Mouse (Mus musculus): ENCODE measurements around the gene Aass.
"Not testable (repeated sequence)": the region's sequence is repeated elsewhere in the genome, so short reads cannot be mapped to it uniquely, and the experiment has no call there.

Aass gene

DNA sequence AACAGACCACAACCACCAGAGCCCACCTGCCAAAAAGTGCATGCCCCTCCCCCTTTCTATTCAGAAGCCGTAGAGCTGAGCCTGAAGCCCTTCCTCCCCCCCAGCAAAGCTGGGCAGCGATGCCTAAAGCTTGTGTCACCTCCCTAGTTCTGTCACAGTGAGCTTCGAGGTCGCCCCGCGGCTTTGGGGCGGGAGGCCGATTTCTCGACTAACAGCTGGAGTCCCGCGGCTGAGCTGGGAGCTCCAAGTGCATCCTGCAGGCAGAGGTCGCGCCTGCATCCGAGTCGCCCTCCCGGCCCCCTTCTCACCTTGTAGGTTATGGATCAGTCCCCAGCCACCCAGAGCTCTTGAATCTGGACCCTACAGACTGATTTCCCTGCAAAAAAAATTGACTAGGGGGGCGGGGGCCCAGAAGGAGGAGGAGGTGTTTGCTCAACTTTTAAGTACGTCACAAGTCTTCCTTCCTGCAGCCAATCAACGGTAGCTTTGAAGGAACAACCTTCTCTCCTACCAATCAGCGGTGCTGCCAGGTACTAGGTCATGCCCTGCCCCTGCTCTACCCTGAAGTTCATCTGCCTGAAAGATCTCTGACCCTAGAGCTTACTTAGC lies at the start of gene Aass:
TSS of gene Aass (minus strand) at position 414 of the 609 bp plus-strand sequence.
- no peak for DNase-seq (ENCODE audit: low read depth, low spot score)

DNA sequence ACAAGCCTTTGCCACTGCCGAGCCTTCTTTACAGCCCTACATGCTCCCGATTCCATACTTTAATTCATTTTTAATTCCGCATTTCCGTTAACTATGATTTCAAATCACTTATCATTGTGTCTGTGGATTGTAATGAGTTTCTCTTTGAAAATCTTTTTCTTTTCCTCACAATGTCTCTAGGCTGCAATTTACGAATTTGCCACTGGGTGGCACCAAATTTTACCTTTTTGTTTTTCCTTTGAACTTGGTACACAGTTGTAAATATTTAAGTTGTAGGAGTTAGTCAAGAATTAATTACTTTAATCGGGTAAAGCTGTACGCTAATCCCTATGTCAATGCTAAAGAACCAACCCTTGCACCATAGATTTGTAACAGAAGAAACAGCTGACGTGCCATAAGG lies 47.3 kb upstream of the Aass start:
- DNase-seq (ENCODE audit: low read depth, low spot score), result peak; percentile 11

DNA sequence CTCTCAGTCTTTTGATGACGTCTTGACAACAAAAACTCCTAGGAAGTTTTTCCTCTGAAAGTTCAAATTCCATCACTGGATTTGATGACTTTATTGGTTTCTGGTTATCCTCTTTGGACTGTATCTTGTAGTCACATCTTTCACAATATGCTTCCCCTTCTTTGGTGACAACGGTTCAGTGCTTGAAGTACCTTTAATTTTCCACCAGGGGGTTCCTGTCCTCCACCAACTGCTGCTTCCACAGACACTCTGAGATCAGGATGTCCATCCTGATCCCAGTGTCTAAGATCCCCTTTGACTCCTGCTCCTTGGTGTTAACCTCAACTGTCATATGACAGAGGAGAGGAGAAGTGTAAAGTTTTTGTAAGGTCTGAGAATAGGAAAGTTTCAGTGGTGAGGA lies 31.0 kb upstream of the Aass start:
- not testable (repeated sequence) for DNase-seq (ENCODE audit: low read depth, low spot score)

DNA sequence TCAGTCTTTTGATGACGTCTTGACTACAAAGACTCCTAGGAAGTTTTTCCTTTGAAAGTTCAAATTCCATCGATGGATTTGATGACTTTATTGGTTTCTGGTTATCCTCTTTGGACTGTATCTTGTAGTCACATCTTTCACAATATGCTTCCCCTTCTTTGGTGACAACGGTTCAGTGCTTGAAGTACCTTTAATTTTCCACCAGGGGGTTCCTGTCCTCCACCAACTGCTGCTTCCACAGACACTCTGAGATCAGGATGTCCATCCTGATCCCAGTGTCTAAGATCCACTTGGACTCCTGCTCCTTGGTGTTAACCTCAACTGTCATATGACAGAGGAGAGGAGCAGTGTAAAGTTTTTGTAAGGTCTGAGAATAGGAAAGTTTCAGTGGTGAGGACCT lies 23.6 kb upstream of the Aass start:
- DNase-seq (ENCODE audit: low read depth, low spot score), result not testable (repeated sequence)

DNA sequence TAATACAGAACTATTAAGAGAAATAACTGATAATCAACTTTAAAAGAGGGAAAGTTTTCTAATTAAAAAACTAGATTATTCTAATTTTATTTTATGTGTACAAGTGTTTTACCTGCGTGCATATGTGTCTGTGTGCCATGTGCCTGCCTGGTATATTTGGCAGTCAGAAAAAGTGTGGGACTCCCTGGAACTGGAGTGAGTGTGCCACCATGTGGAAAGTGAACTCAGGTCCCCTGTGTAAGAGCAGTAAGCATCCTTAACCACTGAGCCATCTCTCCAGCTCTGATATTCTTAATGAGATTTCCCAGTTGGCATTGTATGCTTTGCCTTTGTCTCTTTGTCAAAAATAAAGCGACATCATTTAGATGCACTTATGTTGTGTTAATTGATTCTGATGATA lies 20.3 kb upstream of the Aass start:
- DNase-seq (ENCODE audit: low read depth, low spot score), result no peak

DNA sequence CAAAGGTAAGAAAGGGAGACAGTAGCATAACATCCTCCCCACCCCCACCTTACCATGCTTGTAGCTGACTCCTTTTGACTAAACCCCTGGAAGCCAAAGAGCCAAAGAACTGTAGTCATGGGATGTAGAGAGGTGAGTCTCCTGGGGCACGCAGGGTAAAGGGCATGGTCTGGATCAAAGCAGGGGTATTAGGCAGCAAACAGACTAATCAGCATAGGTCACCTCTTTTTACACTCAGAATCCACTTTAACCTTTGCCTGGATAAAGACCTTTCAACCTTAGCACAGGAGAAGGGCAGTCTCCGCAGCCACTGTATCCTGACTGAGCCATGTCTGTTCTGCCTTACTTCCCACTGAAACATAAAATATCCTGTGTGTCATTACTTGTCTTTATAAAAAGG lies 14.4 kb upstream of the Aass start:
- no peak for DNase-seq (ENCODE audit: low read depth, low spot score)

DNA sequence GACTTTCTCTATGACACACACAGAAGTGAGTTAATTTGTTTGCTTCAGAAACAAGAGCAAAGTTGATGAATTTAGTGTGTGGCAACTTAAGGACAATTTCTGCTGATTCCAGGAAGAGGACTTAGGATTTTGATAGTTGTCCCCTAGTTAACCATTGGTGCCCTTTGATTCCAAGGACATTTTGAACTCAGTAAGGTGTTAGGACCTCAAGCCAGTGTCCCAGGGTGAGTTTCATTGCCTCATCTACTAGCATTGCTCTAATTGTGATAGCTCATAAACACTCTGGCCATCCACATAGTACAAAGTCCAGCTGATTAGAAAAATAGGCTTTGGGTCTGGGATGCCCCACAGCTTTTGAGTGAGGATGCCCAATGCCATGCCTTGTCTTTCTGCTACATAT lies 11.2 kb upstream of the Aass start:
- no peak for DNase-seq (ENCODE audit: low read depth, low spot score)

DNA sequence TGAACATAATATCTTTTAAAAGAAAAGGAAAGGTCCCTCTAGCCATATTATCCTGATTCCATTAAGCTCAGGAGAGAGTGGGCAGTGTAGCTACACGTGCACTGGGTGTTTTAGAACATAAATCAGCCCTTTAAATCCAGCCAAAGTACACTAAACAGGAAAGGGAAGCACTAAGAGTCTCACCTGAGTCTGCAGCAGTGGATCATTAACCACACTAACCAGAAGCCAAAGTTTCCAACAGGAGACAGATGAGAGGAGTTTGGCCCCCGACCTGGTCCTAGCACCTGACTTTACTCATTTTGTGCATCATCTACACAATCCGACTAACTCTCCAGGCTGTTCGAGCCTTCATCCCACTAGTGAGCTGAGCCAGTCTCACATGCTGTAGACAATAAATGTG lies 1.8 kb downstream of the Aass start:
- DNase-seq (ENCODE audit: low read depth, low spot score), result no peak

DNA sequence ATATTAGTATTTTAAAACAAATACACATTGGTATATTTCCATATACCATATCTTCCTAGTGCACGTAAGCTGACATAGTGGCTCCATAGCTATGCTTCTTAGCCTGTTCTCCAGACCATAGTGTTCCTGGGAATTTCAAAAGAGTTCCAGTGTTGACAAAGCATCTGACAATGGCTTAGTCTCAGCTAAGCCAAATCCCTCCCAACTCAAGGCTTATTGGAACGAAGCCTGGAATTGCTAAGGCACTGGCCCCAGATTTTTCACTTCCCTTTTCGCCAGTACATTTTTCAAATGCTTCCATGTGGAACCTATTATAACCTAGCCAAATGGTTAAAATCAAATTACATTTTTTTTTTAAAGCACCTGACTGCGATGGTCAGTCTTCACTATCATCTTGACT lies 3.6 kb downstream of the Aass start:
- no peak for DNase-seq (ENCODE audit: low read depth, low spot score)

DNA sequence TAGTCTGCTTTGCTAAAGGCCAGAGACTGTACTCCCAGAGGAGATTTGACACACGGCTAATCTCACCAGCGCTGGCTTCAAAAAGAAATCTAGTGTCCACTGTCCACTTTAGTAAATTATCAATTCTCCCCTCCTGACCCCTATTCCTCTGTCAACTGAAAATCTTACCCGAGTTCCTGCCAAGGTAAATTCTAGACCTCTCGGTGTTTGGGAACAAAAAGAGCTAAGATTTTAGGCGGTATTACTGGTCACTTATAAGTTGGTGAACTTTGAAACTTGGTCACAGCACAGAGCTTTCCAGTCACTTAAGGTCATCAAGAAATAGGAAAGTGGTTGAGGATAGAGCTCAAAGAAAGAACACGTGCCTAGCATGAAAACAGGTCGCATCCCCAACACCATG lies 6.1 kb downstream of the Aass start:
- no peak for DNase-seq (ENCODE audit: low read depth, low spot score)

DNA sequence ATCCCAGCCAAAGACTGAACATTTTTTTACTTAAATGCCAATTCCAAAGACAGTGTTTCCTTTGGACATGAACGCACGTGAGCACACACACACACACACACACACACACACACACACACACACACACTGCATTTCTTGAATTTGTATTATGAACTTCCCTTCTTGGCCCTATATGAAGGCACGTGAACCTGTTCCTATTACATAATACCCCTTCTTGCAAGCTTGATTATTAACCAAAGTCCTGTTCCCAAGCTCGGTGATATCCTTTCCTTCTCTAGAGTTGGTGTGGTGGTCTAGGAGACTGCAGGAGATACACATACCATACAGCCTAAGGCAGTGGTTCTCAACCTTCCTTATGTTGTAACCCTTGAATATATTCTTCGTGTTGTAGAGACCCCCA lies 7.0 kb downstream of the Aass start:
- DNase-seq (ENCODE audit: low read depth, low spot score), result no peak

DNA sequence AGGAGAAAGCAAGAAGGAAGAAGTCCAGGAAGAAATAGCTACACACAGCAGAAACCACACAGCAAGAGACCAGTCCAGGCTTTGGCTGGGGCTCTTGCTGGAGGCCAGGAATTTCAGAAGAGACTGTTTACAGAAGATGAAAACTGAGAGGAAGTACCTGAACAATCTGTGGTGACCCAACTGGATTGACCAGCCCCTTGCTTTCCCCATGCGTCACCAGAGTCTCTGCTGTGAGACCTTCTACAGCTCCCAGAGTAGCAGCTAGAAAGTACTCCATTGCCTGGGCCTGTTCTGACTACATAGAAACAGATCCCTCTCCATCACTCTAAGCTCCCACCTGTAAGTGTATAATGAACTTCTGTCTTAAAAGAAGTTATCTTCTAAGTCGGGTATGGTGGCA lies 8.0 kb downstream of the Aass start:
- DNase-seq (ENCODE audit: low read depth, low spot score), result no peak

DNA sequence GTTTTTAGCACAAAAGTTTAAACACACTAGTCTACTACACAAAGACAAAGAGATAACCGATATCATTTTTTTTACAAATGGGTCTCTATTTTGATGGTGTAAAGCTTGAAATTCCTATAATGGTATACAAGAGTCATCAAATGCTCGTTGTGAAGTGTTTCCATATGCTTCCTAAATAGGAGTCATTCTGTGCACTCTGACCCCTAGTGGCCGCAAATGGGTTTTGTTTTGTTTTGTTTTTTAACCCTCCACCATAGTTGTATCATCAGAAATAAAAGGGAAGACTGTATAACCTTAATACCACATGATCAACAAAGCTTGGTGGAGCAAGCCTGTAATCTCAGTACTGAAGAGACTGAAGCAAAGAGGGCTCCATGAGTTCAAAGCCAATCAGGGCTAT lies 9.9 kb downstream of the Aass start:
- DNase-seq (ENCODE audit: low read depth, low spot score), result no peak

DNA sequence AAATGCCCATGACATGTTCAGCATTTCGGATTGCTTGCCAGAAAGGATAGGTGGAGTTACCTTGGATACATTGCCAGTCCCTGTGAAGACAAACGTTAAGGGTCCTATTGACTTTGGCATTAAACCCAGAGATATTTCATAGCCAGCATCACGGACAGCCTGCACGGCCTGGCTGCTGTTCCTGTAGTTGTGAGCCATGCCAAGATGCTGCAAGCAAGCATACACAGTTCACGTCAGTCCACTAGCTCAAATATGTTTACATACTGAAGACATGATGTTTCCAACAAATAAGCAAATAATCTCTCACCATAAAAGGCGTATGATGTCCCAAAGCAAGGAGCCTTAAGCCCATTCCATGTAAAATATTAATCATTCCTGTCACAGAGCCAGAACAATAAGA lies 18.0 kb downstream of the Aass start:
- no peak for DNase-seq (ENCODE audit: low read depth, low spot score)

DNA sequence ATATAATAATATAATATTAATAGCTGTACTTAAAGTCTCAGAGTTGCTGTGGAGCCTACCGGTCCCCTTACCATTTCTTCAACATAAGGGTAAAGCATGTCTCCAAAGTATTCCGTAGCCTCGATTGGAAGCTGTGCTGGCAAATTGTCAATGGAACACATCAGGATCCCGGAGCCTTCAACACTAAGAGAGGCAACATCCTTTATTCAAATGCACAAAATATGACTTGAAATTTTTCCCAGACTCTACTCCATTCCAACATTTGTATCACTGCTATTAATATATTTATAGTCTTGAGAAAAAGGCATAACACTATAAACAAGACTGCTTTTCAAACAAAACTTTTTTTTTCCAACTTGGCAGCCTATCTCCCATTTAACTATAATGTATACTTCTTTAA lies 25.7 kb downstream of the Aass start:
- DNase-seq (ENCODE audit: low read depth, low spot score), result no peak

DNA sequence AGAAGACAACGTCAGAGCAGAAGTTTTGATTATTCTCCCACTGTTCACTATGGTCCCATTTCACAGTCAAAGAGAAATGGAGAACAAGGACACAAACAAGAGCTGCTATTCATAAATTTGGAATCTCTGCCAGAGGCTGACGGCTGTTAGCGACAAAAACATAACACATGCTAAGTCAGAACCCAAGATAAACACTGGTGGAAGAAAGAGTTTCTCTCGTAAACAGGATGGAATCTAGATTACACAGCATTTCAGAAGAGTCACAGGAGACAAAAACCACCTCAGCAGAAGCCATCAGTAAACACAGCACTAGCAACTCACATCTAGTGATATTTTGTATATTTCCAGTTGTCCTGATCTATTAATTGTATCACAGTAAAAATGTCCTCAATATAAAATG lies 26.4 kb downstream of the Aass start:
- no peak for DNase-seq (ENCODE audit: low read depth, low spot score)

DNA sequence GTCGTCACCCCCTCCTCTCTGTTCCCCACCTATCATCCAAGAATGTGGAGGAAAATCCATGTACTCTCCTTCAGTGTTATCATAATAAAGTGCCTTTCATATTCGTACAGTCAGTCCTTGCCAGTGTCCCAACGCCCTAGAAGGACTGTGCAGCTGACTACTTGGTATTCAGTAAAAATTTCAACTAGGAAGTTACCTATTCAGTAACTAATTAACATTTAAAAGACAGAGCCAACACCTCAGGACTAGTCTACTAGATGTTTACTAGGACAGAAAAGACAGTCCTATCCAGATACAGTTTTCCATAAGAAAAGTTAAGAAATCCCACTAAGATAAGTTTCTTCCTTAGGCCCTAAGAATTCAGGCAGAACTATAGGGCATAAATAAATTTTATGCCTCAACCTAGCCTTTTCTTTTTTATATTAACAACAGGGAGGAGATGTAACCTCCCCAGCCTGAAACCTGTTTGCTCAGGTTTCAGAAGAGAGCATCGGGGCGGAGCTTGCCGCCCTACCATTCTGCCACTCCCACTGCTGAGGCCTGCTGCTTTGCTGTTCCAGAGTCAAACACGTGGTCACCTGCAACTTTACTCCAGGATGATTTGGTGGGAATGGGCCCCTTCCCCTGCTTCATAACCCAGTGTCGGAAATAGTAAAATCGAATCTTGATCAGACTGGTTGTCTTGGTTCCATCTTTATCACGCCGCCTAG lies 42.3 kb downstream of the Aass start:
- DNase-seq (ENCODE audit: low read depth, low spot score), result not testable (repeated sequence)

DNA sequence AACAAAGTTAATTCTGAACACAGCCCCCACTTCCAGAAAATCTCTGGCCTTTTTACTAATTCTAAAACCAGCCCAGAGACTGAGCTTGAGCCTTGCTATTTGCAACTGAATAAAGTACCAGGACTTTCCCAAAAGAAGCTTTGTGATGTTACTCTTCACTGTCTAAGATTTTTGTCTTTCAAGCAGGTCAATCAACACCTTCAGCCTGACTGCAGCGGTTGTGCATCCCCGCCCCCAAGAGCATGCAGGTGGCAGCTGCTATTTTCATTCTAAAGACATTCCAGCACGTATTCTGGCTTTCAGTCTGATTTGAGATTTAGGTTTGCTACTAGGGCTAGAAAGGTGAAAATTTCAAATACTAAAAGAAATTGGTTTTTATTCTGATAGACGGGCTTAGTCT lies 43.5 kb downstream of the Aass start:
- DNase-seq (ENCODE audit: low read depth, low spot score), result not testable (repeated sequence)

DNA sequence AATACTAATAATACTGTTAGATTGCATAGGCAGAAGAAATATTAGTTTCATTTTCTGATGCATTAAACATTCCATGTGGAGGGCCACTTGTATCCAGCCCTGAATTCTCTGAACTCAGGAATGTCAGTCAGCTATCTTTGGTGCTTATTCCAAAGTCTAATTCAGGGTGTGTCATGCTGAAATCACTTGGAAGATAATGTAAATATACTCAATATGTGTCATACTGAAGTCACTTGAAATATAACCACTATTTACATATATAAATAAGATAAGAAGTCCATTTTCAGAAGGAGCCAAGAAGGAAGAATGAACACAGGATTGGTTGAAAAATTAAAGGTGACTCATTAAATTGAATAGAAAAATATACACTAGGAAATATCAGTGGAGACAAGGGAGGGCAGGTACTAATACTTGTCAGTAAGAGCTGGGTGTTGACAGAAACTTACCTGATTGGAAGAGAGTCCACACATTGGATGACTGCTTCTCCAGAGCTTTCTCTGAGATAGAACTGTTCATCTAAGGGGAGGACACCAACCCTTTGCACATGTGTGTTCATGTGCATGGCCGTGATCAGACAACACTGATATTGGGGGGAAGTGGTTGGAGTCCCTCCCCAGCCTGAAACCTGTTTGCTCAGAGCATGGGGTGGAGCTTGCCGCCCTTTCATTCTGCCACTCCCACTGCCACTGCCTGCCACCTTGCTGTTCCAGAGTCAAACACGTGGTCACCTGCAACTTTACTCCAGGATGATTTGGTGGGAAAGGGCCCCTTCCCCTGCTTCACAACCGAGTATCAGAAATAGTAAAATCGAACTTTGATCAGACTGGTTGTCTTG lies 48.0 kb downstream of the Aass start:
- no peak for DNase-seq (ENCODE audit: low read depth, low spot score)

DNA sequence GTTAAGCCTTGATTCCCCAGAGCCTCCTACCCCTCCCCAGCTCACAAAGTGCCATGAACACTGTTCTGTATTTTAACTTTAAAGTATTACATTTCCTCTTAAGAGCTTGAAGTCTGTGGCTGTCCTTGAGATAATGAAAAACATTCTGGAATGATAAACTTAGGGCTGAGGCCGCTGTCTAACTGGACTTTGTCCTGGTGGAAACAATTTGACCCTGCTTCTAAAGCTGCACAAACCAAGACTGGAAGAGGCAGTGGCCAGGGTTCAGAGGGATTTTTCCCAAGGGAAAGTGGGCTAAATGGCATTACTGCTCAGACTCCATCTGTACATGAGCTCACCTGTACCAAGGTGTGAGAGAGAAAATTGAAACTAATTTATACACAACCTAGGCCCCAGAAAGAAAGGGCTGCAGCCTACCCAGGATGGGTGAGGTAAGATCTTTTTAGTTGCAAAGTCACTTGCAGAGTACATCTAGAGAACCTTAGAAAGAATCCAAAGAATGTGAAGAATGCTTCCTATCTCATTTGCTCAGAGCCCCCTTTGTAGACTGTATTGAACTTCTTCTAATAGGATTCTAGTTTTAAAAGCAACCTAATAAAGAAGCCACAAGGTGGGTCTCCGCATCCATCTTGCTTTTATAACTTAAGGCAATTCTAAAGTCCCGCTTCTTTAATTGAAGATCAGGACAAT lies 52.6 kb downstream of the Aass start:
- DNase-seq (ENCODE audit: low read depth, low spot score), result no peak

DNA sequence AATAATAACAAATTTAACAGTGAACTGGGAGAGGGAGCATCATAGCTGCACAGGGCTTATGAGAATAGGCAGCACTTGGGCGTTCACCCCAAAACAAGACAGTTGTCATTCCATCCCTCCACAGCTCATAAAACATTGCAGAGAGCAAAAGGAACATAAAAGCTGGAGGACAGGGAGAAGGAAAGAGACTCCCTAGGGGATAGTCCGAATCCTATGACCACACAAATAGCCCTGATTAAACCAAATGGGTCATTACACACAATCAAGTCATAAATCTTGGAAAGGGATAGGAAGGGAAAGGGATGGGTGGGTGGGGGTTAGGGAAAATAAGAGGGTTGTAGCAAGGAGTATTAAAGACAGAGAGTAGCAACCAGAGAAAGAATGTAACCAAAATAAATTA lies 54.5 kb downstream of the Aass start:
- no peak for DNase-seq (ENCODE audit: low read depth, low spot score)

DNA sequence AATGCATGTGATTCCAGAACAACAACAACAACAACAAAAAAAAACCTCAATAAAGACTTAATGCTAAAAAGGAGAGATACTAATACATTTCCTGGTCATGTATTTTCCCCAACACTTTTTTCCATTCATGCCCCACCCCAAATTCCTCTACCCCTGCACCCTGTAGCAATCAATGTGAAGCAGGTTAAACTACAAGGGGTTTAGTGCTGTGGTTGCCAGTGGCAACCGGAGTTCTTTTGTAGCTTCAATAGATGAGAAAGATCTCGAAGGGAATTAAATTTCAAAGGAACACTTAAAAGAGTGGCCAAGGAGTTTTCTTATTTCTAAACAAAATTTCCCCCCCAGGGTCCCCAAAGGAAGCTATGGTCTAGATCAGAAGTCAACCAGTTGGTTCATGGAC lies 56.7 kb downstream of the Aass start:
- DNase-seq (ENCODE audit: low read depth, low spot score), result no peak
